Mouse (Mus musculus): ENCODE results near the gene Ikzf2. TPM values are rescaled to one million over a fixed set of nuclear protein-coding genes. Genes with fewer than 3 reads are reported as not detected.

The Ikzf2 gene
- total RNA-seq, 2 experiments from 2014 or later: 11.3 to 11.7 TPM

DNA sequence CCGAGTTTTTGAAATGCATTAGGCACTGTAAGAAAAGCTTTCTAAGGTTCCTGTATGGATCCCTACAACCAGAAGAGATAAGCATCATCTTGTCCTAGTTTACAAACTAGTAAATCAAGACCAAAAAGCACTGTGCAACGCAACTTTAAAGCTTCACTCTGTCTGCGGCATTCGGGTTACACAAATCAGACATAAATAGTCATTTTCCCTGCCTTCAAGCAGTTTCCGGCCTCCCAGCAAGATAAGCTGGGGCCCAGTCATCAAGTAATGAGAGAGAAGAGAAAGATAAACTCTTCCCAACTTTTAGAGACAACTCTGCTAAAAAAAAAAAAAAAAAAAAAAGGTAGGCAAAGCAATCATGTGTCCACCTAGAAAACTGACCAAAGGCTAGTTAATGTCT, 19.6 kb downstream of the Ikzf2 start:
- DNase-seq (ENCODE audit: low spot score in 2 of 2): no peak

DNA sequence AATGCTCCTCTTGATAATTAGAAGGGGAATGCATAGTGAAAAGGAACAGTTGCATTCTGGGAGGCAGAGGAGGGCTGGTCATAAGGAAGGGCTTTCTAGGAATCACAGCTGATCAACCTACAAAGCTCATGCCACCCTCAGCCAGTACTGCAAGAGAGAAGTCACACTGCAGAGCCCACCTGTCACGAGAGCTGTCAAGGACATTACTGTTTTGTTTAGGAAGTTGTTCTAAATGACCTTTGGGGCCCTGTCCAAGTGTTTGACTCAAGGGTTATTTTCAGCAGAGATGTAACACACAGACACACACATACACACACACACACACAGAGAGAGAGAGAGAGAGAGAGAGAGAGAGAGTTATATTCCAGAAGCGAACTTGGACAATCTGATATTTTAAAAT, 27.3 kb downstream of the Ikzf2 start:
- DNase-seq (ENCODE audit: low spot score in 2 of 2): no peak

DNA sequence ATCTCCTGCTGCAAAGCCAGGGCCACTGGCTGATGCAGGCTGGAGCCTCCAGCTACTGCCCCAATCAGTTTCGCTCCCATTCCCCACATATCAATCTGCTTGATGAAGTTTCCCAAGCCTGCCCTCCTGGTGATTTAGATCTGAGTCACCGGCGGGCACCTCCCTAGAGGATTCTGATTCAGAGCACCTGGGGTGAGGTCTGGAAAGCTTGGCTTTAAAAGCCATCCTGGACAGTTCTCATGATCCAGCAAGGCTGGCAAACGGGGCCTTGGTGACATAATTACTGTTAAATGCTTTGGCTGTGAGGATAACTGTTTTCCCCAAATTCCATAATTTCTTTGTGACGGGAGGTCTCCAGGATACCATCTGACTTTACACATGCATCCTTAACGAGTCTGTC, 29.0 kb downstream of the Ikzf2 start:
- DNase-seq (ENCODE audit: low spot score in 2 of 2): no peak

DNA sequence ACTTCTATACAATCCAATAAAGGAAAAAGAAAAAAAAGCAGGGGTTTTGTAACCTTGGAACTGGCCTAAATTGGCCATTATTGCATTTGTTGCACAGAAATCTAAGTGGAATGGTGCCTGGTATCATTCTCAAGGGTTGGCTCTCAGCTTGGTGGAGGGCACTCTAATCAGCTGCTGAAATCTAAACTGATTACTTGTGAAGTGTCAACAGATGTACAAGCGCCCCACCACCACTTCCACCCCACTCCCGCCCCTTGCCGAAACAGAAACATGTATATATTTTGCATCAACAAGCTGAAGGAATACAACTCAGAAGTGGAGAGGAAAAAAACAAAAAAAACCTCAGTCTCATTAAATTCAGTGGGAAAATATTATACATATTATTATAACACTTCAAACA, 29.6 kb downstream of the Ikzf2 start:
- no peak for DNase-seq (ENCODE audit: low spot score in 2 of 2)

DNA sequence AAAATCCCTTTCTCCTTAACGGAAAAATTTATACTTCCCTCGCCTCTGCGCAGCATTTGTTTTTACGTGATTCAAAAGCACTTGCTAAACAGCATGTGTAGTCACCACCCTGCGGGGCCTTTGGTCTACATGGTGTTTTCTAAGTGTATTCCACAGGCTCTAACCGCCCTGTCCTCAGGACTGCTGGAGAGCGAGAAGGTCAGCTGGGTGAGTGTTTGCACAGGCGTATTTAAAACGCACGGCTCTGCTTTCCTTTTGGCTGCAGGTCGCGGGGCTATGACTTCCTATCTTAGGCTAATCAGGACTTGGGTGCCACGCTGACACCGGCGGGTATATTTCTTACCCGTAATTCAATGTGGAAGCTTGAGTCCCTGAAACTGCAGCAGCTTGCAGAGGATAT, 30.1 kb downstream of the Ikzf2 start:
- no peak for DNase-seq (ENCODE audit: low spot score in 2 of 2)

DNA sequence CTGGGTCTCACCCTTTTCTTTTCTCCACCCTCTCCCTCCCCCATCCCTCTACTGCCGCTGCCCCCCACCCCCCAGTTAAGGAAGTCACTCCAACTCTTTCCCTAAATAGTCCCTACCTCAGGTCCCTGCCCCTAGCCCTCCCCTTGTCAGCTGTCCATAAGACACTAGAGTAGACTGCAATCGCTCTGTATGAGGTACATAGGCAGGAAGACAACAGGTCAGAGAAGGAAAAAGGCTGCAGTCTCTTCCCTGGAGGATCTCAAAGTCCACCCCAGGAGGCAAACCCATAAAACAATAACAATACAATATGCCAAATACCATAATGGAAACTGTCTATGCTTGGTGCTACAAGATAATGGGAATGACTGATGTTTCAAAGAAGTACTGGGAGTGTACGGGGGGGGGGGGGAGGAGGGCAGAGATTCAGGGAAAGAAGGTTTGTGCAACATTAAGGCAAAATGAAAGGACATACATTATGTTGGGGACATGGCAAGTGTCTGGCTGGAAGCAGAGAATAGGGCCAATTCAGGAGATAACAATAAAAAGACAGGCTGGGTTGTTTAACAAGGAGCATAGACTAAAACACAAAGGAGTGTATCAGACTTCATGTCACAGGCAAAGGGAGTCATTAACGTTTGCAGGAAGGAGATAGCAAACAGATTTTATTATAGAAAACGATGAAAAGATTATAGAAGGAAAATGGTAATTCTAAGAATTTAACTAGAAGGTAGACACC, 30.8 kb downstream of the Ikzf2 start:
- DNase-seq (ENCODE audit: low spot score in 2 of 2): no peak

DNA sequence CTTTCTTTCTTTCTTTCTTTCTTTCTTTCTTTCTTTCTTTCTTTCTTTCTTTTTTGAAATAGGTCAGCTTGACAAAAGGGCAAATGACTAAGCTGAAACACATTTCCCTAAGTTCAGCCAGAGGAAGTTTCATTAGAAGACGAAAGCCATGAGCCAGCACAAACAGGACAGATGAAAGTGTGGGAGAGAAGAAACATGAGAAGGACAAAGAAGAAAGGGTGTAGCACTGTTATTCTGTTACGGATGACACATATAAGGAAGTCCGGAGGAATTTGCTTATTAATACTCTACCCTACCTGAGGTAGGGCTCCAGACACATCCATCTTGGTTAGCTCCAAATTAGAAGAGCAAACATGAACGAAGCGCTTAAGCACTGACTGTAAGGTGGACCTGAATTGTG, 31.7 kb downstream of the Ikzf2 start:
- no peak for DNase-seq (ENCODE audit: low spot score in 2 of 2)

DNA sequence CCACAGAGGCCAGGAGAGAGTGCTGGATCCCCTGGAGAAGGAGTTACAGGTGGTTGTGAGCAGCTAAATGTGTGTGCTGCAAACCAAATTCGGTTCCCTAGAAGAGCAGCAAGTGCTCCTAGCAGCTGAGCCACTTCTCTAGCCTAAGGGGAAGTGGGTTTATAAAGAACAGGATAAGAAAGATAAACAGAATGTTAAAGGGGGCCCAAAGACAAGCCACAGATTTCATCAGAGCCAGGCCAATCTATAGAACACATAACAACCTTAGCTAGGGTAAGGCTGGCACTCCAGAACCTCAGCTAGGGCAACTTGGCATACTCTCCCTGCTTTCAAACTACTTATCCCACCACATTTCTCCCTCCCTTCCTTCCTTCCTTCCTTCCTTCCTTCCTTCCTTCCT, 32.1 kb downstream of the Ikzf2 start:
- no peak for DNase-seq (ENCODE audit: low spot score in 2 of 2)

DNA sequence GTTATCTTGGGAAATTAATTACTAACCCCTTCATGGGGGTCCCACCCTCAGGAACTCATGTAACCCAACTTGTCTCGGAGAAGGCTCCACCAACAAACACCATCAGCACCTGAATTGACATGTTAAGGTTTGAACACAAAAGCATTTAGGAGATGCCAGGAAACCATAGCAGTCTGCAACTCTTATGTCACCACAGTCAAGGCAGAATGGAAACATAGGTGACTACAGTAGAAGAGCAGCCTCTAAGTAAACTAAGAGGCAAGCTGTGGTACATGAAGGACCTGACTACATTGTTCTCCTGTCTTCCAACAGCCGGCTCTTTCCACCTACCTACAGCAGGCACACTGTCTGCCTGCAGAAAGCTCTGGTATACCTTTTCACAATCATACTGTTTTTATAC, 33.6 kb downstream of the Ikzf2 start:
- no peak for DNase-seq (ENCODE audit: low spot score in 2 of 2)

DNA sequence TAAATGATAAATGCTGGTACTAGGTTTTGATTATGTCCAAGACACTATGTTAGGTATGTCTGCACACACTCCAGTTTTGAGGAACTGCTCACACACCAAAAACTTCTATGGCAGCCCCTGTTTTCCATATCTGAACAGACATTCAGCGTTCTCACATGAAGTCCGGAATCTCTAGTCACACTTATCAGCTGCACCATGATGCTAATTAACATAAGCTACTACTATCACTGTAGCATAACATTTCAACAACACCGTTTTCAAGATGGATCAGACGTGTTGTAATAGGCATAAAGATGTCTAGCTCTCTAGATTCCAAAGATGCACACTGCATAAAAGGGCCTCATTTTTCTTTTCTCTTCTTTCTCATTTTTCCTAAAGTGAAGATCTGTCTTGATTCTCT, 43.9 kb downstream of the Ikzf2 start:
- DNase-seq (ENCODE audit: low spot score in 2 of 2): no peak

DNA sequence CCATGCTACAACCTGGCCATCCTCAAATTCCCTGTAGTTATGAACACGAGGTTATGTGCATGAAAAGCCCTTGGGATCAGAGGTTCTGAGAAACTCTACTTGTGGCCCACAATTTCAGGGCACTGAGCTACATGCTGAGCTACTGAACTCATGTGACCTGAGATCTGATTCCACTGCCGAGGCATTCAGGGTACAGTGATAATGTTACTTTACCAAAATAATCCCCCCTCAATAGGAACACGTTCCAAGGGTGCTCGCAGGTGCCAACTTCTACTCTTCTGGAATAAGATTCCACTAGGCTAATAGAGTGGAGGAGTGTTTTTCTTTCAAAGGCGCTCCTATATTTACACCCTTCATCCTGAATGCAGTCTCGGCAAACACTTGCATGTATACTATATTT, 45.1 kb downstream of the Ikzf2 start:
- no peak for DNase-seq (ENCODE audit: low spot score in 2 of 2)

DNA sequence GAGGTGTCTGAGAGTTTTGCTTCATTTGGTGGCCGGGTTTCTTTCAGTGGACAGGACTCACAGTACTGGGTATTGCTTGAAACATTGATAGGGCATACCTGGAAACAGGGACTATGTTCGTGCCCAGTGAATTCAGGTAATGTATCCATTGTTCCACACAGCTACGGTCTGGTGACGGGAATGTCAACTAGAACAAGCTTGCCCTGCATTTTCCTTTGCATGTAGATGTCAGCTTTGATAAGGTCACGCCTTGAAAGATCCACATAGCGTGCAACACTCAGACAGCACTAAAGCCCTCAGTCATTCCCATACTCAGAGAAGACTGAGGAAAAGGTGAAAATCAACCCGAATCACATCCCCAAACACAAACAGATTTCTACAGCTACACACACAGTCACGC, 48.7 kb downstream of the Ikzf2 start:
- no peak for DNase-seq (ENCODE audit: low spot score in 2 of 2)

DNA sequence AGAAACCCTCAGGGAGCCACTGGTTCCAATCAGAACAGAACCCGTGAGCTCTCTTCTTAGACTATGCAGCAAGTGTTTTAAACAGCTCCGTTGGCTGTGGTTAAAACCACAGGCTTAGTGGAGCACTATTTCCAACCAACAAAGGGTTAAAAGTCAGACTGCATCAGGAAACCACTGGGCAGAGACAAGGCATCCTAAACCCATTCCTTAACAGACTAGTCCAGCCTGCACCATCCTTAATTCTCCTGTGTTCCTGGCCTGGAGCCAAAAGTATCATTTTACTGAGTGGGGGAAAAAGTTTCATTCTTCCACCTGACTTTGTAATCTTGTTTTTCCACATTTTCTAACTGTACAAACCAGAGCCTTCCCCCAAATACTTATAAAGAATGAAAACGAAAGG, 49.1 kb downstream of the Ikzf2 start:
- DNase-seq (ENCODE audit: low spot score in 2 of 2): no peak

DNA sequence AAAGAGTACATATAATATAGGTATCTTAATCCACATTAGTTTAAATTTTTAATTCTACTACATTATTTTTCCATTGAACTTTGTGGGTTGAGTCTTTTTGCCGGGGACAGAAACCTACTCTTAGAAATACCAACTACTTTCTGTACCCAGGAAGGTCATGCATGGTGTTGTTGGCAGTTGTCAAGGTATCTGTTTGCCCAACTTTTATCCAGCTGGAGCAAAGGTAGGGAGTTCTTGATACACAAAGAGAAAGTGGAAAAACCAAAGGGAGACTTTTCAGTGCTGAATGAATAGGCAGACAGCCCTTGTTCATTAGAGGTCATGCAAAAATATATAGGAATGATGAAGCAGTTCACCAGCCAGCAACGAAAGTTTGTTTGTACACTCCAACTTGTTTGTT, 52.8 kb downstream of the Ikzf2 start:
- no peak for DNase-seq (ENCODE audit: low spot score in 2 of 2)

DNA sequence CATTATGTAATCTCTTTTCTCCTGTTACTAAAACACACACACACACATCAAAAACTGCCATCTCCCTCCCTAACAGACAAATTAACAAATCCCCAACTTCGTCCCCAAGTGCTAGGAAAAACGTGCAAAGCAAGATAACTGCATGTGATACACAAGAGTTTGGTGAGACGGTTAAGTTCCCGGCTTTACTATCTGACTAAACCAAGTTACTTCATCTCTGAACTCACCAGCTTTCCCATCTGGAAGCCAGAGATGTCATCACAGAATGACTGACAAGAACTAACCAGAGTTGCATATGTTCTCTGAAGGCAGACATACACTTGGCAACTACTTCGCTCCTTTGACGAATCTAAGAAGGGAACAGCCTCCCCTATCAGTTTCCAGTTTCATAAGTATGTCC, 56.5 kb downstream of the Ikzf2 start:
- DNase-seq (ENCODE audit: low spot score in 2 of 2): no peak

DNA sequence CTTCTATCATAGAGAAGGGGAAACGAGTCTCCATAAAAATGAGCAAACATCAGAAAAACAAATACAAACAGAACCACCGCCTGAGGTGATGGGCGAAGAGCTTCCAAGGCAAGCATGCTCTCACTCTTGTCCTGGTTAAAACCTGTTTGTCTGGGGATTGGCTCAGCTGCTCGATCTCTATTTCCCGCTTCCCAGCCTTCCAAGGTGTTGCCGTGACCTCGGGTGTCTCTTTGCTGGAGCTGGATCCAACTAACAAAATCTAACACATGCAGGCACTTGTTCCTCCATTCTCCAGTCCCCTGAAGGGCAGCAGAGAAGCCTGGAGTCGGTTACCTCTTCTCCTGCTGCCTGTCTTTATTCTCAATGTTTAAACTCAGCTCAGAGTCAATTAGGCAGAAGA, 57.5 kb downstream of the Ikzf2 start:
- no peak for DNase-seq (ENCODE audit: low spot score in 2 of 2)

DNA sequence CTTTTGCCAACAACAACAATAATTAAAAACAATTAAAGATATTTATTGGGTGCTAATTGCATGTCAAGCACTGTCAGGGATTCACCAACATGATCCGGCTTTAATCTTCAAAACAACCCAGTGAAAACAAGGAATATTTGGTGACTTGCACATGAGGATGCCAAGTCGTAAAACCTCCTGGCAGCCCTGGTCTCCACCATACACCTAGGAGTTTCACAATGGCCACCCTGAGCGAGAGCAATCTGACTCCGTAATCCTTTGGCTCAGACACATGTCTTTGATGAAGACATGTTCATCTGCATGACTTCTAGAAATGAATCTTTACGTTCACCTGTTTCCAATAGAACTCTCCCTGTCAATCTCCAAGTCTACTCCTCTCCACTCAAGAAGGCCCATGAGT, 75.0 kb downstream of the Ikzf2 start:
- no peak for DNase-seq (ENCODE audit: low spot score in 2 of 2)

DNA sequence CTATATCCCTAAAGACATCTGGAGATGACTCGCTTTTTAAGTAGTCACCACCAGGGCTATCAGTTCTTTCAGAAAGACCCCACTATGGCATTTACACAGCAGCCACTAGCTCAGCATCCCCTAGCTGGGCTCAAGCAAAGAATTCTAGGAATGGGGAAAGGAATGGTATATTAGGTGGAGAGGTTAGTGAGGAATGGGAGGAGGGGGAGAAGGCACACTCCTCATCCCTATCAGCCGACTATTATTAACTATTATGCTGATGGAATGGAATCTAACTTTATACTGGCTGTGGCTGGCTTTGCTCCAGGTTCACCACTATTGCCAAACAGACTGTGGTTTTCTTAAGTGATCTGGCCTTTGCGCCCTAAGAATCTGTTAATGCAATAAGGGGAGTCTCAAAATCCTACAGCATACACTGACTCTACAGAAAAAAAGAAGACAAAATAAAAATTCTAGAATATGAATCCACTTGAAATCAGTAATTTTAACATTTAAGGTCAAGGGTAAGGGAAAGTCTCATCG, 75.8 kb downstream of the Ikzf2 start:
- no peak for DNase-seq (ENCODE audit: low spot score in 2 of 2)

DNA sequence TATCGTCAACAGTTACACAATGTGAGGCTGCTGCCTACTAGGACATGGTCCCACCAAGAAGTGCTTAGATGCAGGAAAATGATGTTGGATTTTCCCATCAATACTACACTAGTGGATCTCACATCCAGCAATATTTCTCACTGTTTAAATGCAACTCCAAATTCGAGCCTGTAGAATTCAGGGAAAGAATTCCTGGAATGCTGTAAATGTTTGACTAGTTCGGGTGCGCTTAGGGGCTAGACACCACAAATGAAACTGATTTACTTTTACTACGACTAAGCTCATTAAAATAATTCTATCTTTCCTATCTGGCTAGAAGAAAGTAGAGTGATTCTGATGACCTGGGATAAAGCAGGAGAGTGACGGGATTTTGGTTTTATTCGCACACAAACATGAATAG, 76.3 kb downstream of the Ikzf2 start:
- no peak for DNase-seq (ENCODE audit: low spot score in 2 of 2)

DNA sequence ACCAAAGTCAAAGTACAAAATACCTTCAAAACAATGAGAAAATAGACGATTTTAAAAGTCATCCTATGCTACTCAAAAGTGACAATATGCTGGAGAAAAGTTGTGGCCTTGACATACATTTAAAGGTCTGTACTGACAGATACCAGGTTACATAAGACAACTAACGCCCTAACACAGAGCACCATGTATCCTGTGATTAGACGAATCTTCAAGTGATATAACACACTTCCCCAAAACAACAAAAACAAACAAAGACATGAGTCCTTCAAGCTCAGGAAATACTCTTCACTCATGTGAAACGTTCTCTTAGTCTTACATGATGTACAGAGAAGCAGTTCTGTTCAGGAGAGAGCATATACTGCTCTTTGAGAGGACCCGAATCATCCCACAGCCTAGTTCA, 78.2 kb downstream of the Ikzf2 start:
- DNase-seq (ENCODE audit: low spot score in 2 of 2): no peak

DNA sequence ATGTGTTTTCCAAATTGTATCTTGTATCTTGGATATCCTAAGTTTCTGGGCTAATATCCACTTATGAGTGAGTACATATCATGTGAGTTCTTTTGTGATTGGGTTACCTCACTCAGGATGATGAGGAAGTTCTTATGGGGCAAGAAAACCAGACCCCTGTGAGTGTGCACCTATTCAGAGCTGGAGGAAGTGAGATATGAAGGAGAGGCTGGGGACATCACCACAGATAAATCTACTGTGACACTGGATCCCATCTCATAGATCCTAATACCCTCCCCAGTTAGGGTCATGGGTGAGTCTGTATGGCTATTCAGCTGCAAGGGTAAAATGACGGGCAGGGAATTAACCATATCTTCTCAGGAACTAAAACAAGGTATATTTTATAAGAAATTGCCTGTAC, 80.2 kb downstream of the Ikzf2 start:
- no peak for DNase-seq (ENCODE audit: low spot score in 2 of 2)

DNA sequence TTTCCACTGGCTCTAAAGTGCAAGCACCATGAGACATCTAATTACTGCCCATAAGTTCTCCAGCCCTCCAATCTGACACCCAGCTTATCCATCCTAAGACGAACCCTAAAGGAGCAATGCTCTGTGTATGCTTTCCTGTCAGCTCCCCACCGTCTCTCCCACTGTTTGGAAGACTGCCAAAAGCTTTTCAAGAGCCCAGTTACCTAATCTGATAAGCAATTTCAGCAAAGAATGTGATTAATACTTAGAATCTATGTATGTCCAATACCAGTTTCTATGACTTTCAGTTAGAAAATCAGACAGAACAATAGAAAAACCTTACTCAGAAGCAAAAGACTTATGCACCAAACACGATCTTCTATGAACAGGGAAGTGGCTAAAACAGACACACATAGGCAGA, 82.8 kb downstream of the Ikzf2 start:
- DNase-seq (ENCODE audit: low spot score in 2 of 2): no peak

DNA sequence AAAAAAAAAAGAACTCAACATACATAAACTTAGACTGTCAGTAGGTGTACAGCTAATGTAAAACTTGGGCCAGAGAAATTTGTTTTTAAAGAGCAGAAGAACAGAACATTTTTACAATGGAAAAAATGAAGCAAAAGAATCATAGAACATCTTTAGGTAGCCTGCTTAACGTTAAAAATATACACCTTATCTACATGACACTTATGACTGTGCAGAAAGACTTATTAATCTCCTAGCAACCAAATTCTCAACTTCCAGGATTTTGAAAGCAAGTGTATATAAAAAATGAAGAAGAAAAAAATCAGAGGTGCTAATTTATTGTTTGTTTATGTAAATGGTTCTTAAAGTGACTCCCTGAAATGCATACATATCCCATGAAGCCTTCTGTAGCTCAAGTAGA, 86.1 kb downstream of the Ikzf2 start:
- DNase-seq (ENCODE audit: low spot score in 2 of 2): no peak
